Mouse (Mus musculus) thymus, postnatal 0 days (tissue): ENCODE results near the gene Cd24a. TPM values are rescaled to one million over a fixed set of nuclear protein-coding genes. Genes with fewer than 3 reads are reported as not detected.

Experiments
- DNase-seq: peaks from one replicate; pipeline ENCODE4 v3.0.0-alpha.2; 2015; ENCODE audit warnings: low spot score
- polyA plus RNA-seq: library from polyadenylated mRNA; unstranded; fragments of >200 nt; fragmentation: Nextera tagmentation; extraction: Ambion mirVana; gene quantifications from 2 replicates; pipeline ENCODE4 v1.2.1, GENCODE M21; 2015

The Cd24a gene
- polyA plus RNA-seq, 1 experiment from 2014 or later, result 169 TPM

DNA sequence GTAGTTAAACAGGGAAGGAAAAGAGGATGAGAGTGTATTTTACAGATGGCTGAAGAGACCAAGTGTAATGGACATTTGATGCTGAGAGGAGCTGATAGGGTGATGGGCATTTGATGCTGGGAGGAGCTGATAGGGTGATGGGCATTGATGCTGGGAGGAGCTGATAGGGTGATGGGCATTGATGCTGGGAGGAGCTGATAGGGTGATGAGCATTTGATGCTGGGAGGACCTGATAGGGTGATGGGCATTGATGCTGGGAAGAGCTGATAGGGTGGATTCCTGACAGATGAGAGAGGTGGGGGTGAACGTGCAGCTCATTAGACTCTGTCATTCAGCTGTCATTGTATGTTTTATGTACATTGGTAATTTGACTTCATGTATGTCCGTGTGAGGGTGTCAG, 47.5 kb downstream of the Cd24a start:
- no peak for DNase-seq

DNA sequence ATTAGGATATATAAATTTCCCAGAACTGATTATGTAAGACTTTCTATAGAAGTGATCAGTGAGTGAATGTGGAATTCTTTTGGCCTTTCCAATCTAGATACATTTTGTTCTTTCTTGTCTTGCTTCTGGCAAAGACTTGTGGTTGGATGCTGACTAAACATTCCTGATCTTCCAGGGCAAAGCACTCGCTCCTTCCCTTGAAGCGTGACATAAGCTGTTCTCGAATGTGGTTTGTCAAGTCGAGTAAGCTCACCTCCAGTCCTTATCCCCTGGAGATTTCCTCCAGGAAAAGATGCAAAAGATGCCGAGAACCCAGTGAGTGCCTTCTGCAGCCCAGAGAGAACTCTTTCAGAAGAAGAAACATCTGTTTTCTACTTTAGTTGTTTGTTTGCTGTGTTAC, 51.1 kb downstream of the Cd24a start:
- no peak for DNase-seq

DNA sequence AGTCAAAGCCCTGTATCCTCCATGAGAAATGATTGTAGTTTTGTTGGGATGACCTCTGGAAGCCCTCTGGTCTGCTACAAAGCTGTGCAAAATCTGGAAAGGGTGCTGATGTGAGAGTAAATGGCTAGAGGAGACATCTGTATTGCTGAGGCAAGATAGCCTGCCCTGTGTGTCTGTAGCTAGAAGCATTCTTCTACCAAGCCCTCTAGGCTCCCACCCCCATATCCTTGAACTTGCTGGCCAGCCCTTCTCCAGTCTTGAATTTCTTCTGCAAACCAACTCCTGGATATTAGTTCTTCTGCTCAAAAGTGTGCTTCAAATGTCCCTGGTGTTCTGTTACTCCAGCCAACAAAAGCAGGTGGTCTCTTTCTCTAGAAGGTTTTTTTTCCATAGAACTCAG, 51.8 kb downstream of the Cd24a start:
- no peak for DNase-seq

DNA sequence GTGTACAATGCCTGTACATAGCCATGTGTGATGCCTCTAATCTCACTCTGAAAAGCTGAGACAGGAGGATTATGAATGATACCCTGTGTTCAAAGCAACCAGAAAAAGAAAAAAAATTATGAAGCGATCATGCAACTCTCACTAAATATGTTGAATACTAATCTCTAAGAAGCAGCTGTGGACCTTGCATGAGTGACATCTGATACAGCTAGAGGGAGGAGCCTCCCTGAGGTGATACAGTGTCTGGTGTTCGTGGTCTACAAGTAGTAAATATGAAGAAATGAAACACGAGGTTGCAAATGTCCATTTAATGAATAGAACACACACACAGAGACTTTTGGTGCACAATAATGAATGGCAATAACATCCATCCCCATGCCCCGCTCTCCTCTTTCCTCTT, 52.5 kb downstream of the Cd24a start:
- no peak for DNase-seq

GRCm38 (mm10) chr10:43631049-43631448, 53.0 kb downstream of the Cd24a start:
- no peak for DNase-seq

DNA sequence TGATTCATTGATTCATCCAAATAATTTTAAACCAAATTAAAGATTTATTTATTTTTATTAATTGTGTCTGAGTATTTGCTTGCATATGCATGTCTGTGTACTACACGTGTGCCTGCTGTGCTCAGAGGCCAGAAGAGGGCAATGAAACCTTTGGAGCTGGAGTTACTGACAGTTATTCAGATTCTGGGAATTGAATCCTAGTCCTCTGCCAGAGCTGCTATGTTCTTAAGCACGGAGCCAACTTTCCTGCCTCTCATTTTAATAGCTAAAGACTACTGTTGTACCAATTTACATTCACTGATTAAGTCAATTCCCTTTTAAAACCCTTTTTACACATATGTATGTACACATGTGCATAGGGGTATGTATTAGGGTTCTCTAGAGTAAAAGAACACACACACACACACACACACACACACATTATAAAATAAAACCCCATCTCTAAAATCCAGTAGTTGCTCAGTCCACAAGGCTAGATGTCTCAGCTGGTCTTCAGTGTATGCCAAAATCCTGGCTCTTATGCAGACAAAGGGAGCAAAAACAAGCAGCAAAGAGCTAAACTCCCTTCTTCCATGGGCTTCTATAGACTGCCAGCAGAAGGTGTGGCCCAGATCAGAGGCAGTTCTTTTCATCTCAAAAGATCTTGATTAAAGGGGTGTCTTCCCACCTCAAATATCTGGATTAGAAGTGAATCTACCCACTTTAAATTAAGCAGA, 53.7 kb downstream of the Cd24a start:
- no peak for DNase-seq

- no peak for DNase-seq
Measured at GRCm38 (mm10) chr10:43633117-43633516, 55.0 kb downstream of the Cd24a start.

Other genes with a start within 250 kb of the Cd24a start
- gene Bend3, start 99.5 kb upstream of the Cd24a start, polyA plus RNA-seq, result 0.90 and 1.2 TPM in 2 replicates
- gene Gm9803, start 54.2 kb upstream of the Cd24a start, polyA plus RNA-seq, result 30.6 and 33.2 TPM in 2 replicates
- gene 1700021F05Rik, start 37.3 kb upstream of the Cd24a start, polyA plus RNA-seq, result 48.4 and 54.3 TPM in 2 replicates